In the genomic region with DNA sequence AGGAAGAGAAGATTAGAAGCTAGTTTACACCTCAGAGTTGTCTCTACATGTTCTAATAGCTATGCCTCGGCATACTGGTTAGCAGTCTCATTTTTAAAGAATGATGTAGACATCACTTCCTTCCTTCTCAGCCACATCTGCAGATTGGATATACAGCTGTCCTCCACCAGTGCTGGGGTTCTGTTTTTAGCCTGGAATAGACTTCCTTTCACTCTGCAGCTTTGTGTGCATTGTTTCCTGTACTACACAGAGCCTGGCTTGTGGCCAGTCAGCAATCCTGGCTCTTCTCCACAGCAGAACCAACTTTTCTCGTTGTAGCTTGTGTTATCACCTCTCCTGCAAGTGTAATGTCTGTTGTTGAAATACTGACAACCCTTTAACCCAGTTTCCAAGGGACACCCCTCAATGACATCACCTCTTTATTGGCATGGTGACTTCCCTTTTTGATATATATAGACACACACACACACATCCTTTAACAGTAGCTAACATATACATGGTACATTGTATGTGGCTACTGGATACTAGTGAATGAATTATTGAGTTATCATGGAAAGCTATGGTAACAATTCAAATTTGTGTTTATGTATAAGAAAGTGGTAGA, we compare ENCODE assay signal across 7 mouse cellular contexts.
DNase-seq lines count a peak whose midpoint lies in the region; ATAC-seq and TF ChIP-seq lines count a peak whose summit lies in the region.

No protein-coding gene starts in this region.

- H3K27ac ChIP-seq in heart, embryonic 11.5 days (ENCODE audit: low read depth, low read length), result no peak overlapping the region; the same call in 1 of the 2 replicates
- no peak overlapping the region for H3K27ac ChIP-seq in limb, embryonic 14.5 days (replicated peaks; ENCODE audit: low read depth, low read length)
- H3K27ac ChIP-seq in hindbrain, embryonic 11.5 days (ENCODE audit: low read depth, low read length), result no peak overlapping the region

- DNase-seq in ovary, postnatal 36 days (ENCODE audit: low spot score), result peak; percentile 8
- DNase-seq in ovary, postnatal 14 days (ENCODE audit: low spot score), result no peak
- DNase-seq in limb, embryonic 14.5 days (ENCODE audit: low spot score), result peak; percentile 68
- DNase-seq in frontal cortex, postnatal 14 days (ENCODE audit: low spot score in 2 of 2), result no peak
- no peak for DNase-seq in thymus, postnatal 0 days (ENCODE audit: low spot score)
- no peak for DNase-seq in hindbrain, embryonic 11.5 days (ENCODE audit: low spot score)

- H3K4me2 ChIP-seq in heart, embryonic 11.5 days, result no peak overlapping the region
- H3K4me2 ChIP-seq in limb, embryonic 14.5 days (replicated peaks; ENCODE audit: low read depth, low read length, severe bottlenecking), result no peak overlapping the region
- H3K4me2 ChIP-seq in hindbrain, embryonic 11.5 days (replicated peaks; ENCODE audit: low read depth, low read length), result no peak overlapping the region

- 0 out of 2 replicates have a peak, but pooled peaks cover 2% of the 10 kb centered on the region for H3K36me3 ChIP-seq in heart, embryonic 11.5 days (ENCODE audit: control insufficient read depth, insufficient read depth, low read length)
- peaks cover 17% of the 10 kb centered on the region; the same call in 1 of the 2 replicates for H3K36me3 ChIP-seq in limb, embryonic 14.5 days (ENCODE audit: control insufficient read depth, insufficient read depth, low read length)
- H3K36me3 ChIP-seq in hindbrain, embryonic 11.5 days (ENCODE audit: control insufficient read depth, insufficient read depth, low read length), result no peaks in the 10 kb centered on the region

- H3K4me1 ChIP-seq in heart, embryonic 11.5 days (ENCODE audit: control insufficient read depth, insufficient read depth, low read length), result peaks cover 5% of the 10 kb centered on the region; the same call in 1 of the 2 replicates
- H3K4me1 ChIP-seq in limb, embryonic 14.5 days (ENCODE audit: control insufficient read depth, insufficient read depth, low read length), result 0 out of 2 replicates have a peak, but pooled peaks cover 3% of the 10 kb centered on the region
- no peaks in the 10 kb centered on the region for H3K4me1 ChIP-seq in hindbrain, embryonic 11.5 days (replicated peaks; ENCODE audit: control insufficient read depth, insufficient read depth, low read length)

- no peaks in the 10 kb centered on the region for H3K9me3 ChIP-seq in heart, embryonic 11.5 days (replicated peaks; ENCODE audit: control insufficient read depth, low read length)
- no peaks in the 10 kb centered on the region for H3K9me3 ChIP-seq in limb, embryonic 14.5 days (ENCODE audit: control insufficient read depth, low read length)
- H3K9me3 ChIP-seq in hindbrain, embryonic 11.5 days (ENCODE audit: control insufficient read depth, low read length), result no peaks in the 10 kb centered on the region

- H3K4me3 ChIP-seq in heart, embryonic 11.5 days (ENCODE audit: low read depth, low read length), result no peak overlapping the region
- no peak overlapping the region for H3K4me3 ChIP-seq in limb, embryonic 14.5 days (replicated peaks; ENCODE audit: low read length)
- H3K4me3 ChIP-seq in hindbrain, embryonic 11.5 days (ENCODE audit: low read depth, low read length), result no peak overlapping the region

- 35% methylated on average over 2 of the region's 2 CpGs for WGBS in heart, embryonic 11.5 days (ENCODE audit: insufficient replicate concordance)
- 39% methylated on average over 2 of the region's 2 CpGs for WGBS in limb, embryonic 14.5 days
- 85% methylated on average over 2 of the region's 2 CpGs for WGBS in hindbrain, embryonic 11.5 days

- H3K27me3 ChIP-seq in heart, embryonic 11.5 days (ENCODE audit: control insufficient read depth, insufficient read depth, low read length), result no peaks in the 10 kb centered on the region
- H3K27me3 ChIP-seq in limb, embryonic 14.5 days (ENCODE audit: control insufficient read depth, insufficient read depth, low read length), result no peaks in the 10 kb centered on the region
- H3K27me3 ChIP-seq in hindbrain, embryonic 11.5 days (ENCODE audit: control insufficient read depth, insufficient read depth, low read length), result no peaks in the 10 kb centered on the region

- peak; percentile 72 for ATAC-seq in heart, embryonic 11.5 days (replicated peaks; ENCODE audit: insufficient number of reproducible peaks, low FRiP score, low TSS enrichment)
- peak; percentile 37; the same call in 1 of the 2 replicates for ATAC-seq in limb, embryonic 14.5 days (ENCODE audit: low FRiP score, low read depth)
- no peak for ATAC-seq in hindbrain, embryonic 11.5 days (ENCODE audit: low FRiP score)

- TF ChIP-seq POLR2A in limb, embryonic 14.5 days (IDR thresholded peaks at IDR 0.05; ENCODE audit: borderline replicate concordance, extremely low read depth, insufficient read depth, insufficient read length), result no peak

- H3K9ac ChIP-seq in heart, embryonic 11.5 days (ENCODE audit: low read depth, low read length), result no peak overlapping the region
- no peak overlapping the region for H3K9ac ChIP-seq in limb, embryonic 14.5 days (ENCODE audit: low read depth, low read length, severe bottlenecking)
- no peak overlapping the region for H3K9ac ChIP-seq in hindbrain, embryonic 11.5 days (ENCODE audit: low read depth, low read length)

Comparison
In these comparisons a context has a peak if more than half of its experiments do, and no peak if none do; other contexts are left out.
1. DNase-seq: peak in ovary, postnatal 36 days (single experiment) and limb, embryonic 14.5 days (single experiment); none in ovary, postnatal 14 days (single experiment), frontal cortex, postnatal 14 days (0 of 2), thymus, postnatal 0 days (single experiment) and hindbrain, embryonic 11.5 days (single experiment).